ENCODE assay signal across 27 mouse cellular contexts in genomic region chr17:30664856-30665255, GRCm38 (mm10).
"Had no signal": no experiment of that assay in that cellular context is flagged by ENCODE, and none has a peak within 500 bp of the region (broad histone marks: within the 10 kb centered on the region; RNA-seq: fewer than 3 reads in every experiment).

No protein-coding gene starts in this region.

- H3K36me3 ChIP-seq: limb, embryonic 10.5 days; limb, embryonic 12.5 days; limb, embryonic 13.5 days; limb, embryonic 15.5 days; liver, embryonic 15.5 days; lung, embryonic 15.5 days; midbrain, embryonic 10.5 days; midbrain, embryonic 12.5 days; midbrain, embryonic 13.5 days; midbrain, embryonic 15.5 days had no signal

- H3K4me1 ChIP-seq: limb, embryonic 10.5 days; limb, embryonic 15.5 days; liver, embryonic 12.5 days; liver, embryonic 13.5 days; liver, embryonic 15.5 days; lung, embryonic 15.5 days; megakaryocyte, embryonic 14.5 days; midbrain, embryonic 10.5 days; midbrain, embryonic 12.5 days; midbrain, embryonic 13.5 days had no signal

- DNase-seq: left cerebral cortex, postnatal 4 days; liver, embryonic 13.5 days; liver, postnatal 0 days; lung, adult 18-20 months; lung, adult 2 months; lung, embryonic 14.5 days; lung, postnatal 10 days; lung, postnatal 14 days; lung, postnatal 36 days; lung, postnatal 4 days; midbrain, embryonic 14.5 days had no signal

- H3K4me3 ChIP-seq: left cerebral cortex, adult 2 months; limb, embryonic 10.5 days; limb, embryonic 12.5 days; limb, embryonic 13.5 days; limb, embryonic 15.5 days; liver, embryonic 12.5 days; liver, embryonic 13.5 days; liver, embryonic 15.5 days; lung, embryonic 15.5 days; megakaryocyte, embryonic 14.5 days; midbrain, embryonic 10.5 days; midbrain, embryonic 12.5 days; midbrain, embryonic 13.5 days; midbrain, embryonic 15.5 days; myocyte had no signal

- H3K27ac ChIP-seq: left cerebral cortex, adult 2 months; limb, embryonic 10.5 days; limb, embryonic 12.5 days; limb, embryonic 13.5 days; limb, embryonic 15.5 days; liver, embryonic 12.5 days; liver, embryonic 13.5 days; liver, embryonic 14.5 days; liver, embryonic 15.5 days; lung, embryonic 15.5 days; macrophage; midbrain, embryonic 10.5 days; midbrain, embryonic 12.5 days; midbrain, embryonic 13.5 days; midbrain, embryonic 15.5 days had no signal

- H3K27me3 ChIP-seq: limb, embryonic 12.5 days; limb, embryonic 13.5 days; limb, embryonic 15.5 days; liver, embryonic 12.5 days; liver, embryonic 13.5 days; liver, embryonic 15.5 days; lung, embryonic 15.5 days; midbrain, embryonic 12.5 days; midbrain, embryonic 13.5 days; midbrain, embryonic 15.5 days had no signal

- H3K9ac ChIP-seq: limb, embryonic 12.5 days; limb, embryonic 13.5 days; limb, embryonic 15.5 days; liver, embryonic 12.5 days; liver, embryonic 13.5 days; liver, embryonic 14.5 days; liver, embryonic 15.5 days; liver, postnatal 0 days; lung, embryonic 14.5 days; lung, embryonic 15.5 days; midbrain, embryonic 12.5 days; midbrain, embryonic 13.5 days; midbrain, embryonic 15.5 days had no signal
